Mouse (Mus musculus) lung, adult 2 months (tissue): Measurements from ENCODE around the gene Sytl2.

Experiments used
- CTCF ChIP-seq: fragments of 200-500 bp; IDR thresholded peaks from 2 replicates; pipeline ENCODE4 v1.5.1; 2011; ENCODE audit warnings: mild to moderate bottlenecking, low read length, control low read depth; ENCODE audit not compliant: insufficient read depth
- POLR2A ChIP-seq: fragments of 200-500 bp; IDR thresholded peaks from 2 replicates; pipeline ENCODE4 v1.6.1; 2011; ENCODE audit warnings: low read depth, mild to moderate bottlenecking, control low read depth, low read length, borderline replicate concordance; ENCODE audit errors: extremely low read depth

GRCm38 (mm10) chr7:90279136-90279535, 22.9 kb upstream of the Sytl2 start:
- TF ChIP-seq POLR2A (no peak), CTCF (no peak)
